Mouse (Mus musculus): ENCODE data around the gene Cox8a.

DNA sequence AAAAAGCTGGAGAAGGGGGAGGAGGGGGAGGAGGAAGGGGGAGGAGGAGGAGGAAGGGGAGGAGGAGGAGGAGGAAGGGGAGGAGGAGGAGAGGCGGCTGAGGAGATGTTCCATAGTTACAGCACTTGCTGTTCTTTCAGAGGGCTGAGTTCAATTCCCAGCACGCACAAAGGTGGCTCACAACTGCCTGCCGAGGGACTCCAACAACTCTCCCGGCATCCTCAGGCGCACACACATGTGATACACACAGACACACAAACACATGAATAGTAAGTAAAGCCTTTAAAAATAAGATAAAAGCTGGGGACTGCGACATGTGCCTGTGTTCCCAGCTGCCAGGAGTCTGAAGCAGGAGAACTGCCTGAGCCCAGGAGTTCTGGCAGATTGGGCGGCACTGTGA lies 35.9 kb downstream of the Cox8a start:
- no peak for TF ChIP-seq KAT2A (conservative IDR thresholded peaks at IDR 0.05; ENCODE audit: low read depth, low read length)
- no peak for TF ChIP-seq CTCF (IDR thresholded peaks at IDR 0.05 in 2 of 3, conservative IDR thresholded peaks at IDR 0.05 in 1 of 3; ENCODE audit: control insufficient read depth in 1 of 3, insufficient read depth in 1 of 3, low read depth in 2 of 3, low read length in 3 of 3, poor library complexity in 1 of 3, severe bottlenecking in 1 of 3)
- no peak for TF ChIP-seq CHD2 (IDR thresholded peaks at IDR 0.05; ENCODE audit: low read length)
- no peak for TF ChIP-seq MYC (IDR thresholded peaks at IDR 0.05; ENCODE audit: low read depth, low read length)
- no peak for TF ChIP-seq POLR2A (IDR thresholded peaks at IDR 0.05; ENCODE audit: control insufficient read depth in 1 of 2, insufficient read depth in 1 of 2, low read depth in 1 of 2, low read length in 2 of 2, poor library complexity in 1 of 2)
- TF ChIP-seq MAFK (IDR thresholded peaks at IDR 0.05; ENCODE audit: borderline replicate concordance, low read depth, low read length) = no peak
- no peak for TF ChIP-seq MXI1 (IDR thresholded peaks at IDR 0.05; ENCODE audit: low read depth, low read length)
- no peak for TF ChIP-seq GATA1 (IDR thresholded peaks at IDR 0.05; ENCODE audit: low read depth, low read length)
- TF ChIP-seq GABPA (IDR thresholded peaks at IDR 0.05; ENCODE audit: low read depth, low read length) = no peak
- TF ChIP-seq MAX (IDR thresholded peaks at IDR 0.05; ENCODE audit: low read length) = no peak

Data from MEL (cell line).